Mouse (Mus musculus) liver, embryonic 14.5 days (tissue): ENCODE measurements around the gene Slc12a4. TPM values are rescaled to one million over a fixed set of nuclear protein-coding genes. Genes with fewer than 3 reads are reported as not detected.

Experiments used
- ATAC-seq: fragments of 200-750 bp; cut with Nextera tagmentation; 2 replicates; pipeline ENCODE4 v1.8.0; 2017; ENCODE audit warnings: moderate number of reproducible peaks, mild to moderate bottlenecking, moderate library complexity; ENCODE audit not compliant: insufficient read depth
- DNase-seq, 3 experiments: peaks; one replicate each; pipeline ENCODE4 v3.0.0-alpha.2; 2012 to 2013; ENCODE audit warnings: low read depth in 3 of 3, low spot score in 3 of 3
- H3K27ac ChIP-seq: fragments of 300-500 bp; sonication (generic); 2 replicates; pipeline ENCODE4 v1.5.1; 2014; ENCODE audit warnings: moderate library complexity, mild to moderate bottlenecking, control low read depth, inconsistent platforms
- H3K27me3 ChIP-seq: fragments of 300-500 bp; sonication (generic); 2 replicates; pipeline ENCODE4 v1.6.1; 2014; ENCODE audit warnings: mild to moderate bottlenecking, low read length, moderate library complexity; ENCODE audit not compliant: control insufficient read depth, insufficient read depth
- H3K36me3 ChIP-seq: fragments of 300-500 bp; sonication (generic); replicated peaks from 2 replicates; pipeline ENCODE4 v1.6.1; 2014; ENCODE audit warnings: low read depth; ENCODE audit not compliant: control insufficient read depth, insufficient read depth
- H3K4me1 ChIP-seq, 2 experiments: fragments of 200-500 bp in 1 of 2; fragments of 300-500 bp in 1 of 2; sonication (generic) in 1 of 2; replicated peaks; 2 replicates each; pipeline ENCODE4 v1.6.1; 2012 to 2014; ENCODE audit warnings: antibody characterized with exemption in 1 of 2, inconsistent platforms in 1 of 2, low read length in 1 of 2; ENCODE audit not compliant: control insufficient read depth in 2 of 2, insufficient read depth in 2 of 2
- H3K4me2 ChIP-seq: fragments of 300-500 bp; sonication (generic); 2 replicates; pipeline ENCODE4 v1.6.1; 2014; ENCODE audit warnings: low read depth, mild to moderate bottlenecking, control low read depth, moderate library complexity
- H3K4me3 ChIP-seq, 2 experiments: fragments of 200-500 bp in 1 of 2; fragments of 300-500 bp in 1 of 2; sonication (generic) in 1 of 2; 2 replicates each; pipeline ENCODE4 v1.5.1; 2012 to 2014; ENCODE audit warnings: low read depth in 2 of 2, low read length in 2 of 2, mild to moderate bottlenecking in 2 of 2, control low read depth in 1 of 2, inconsistent platforms in 1 of 2, moderate library complexity in 1 of 2; ENCODE audit not compliant: insufficient read depth in 1 of 2
- H3K9ac ChIP-seq: fragments of 300-500 bp; sonication (generic); replicated peaks from 2 replicates; pipeline ENCODE4 v1.6.1; 2014; ENCODE audit warnings: mild to moderate bottlenecking, control low read depth, moderate library complexity
- H3K9me3 ChIP-seq: fragments of 300-500 bp; sonication (generic); 2 replicates; pipeline ENCODE4 v1.6.1; 2016; ENCODE audit warnings: low read length, mixed read lengths; ENCODE audit not compliant: control insufficient read depth
- CTCF ChIP-seq: IDR thresholded peaks from 2 replicates; pipeline ENCODE4 v1.5.1; 2016; ENCODE audit warnings: antibody characterized with exemption, low read depth, control low read depth
- EP300 ChIP-seq: IDR thresholded peaks from 2 replicates; pipeline ENCODE4 v1.6.1; 2016; ENCODE audit warnings: antibody characterized with exemption, low read depth
- WGBS: fragments of 180-500 bp; shearing (Covaris S2); extraction: QIAGEN DNeasy Blood & Tissue Kit; methylation state at CpG from one replicate; pipeline ENCODE4 v1.1.7; 2014; ENCODE audit not compliant: insufficient replicate concordance; 5-methylcytosine and 5-hydroxymethylcytosine counted together
- polyA plus RNA-seq, 2 experiments: library from polyadenylated mRNA; depleted of rRNA in 1 of 2; stranded (reverse) in 1 of 2; unstranded in 1 of 2; fragments of >200 nt; fragmentation: Nextera tagmentation in 1 of 2; extraction: Ambion mirVana in 1 of 2; gene quantifications; 2 replicates each; pipeline versions ENCODE4 v1.2.1 to v1.2.3; 2012 to 2014

Slc12a4 gene
- polyA plus RNA-seq, 2 experiments, result 6.9 to 11.1 TPM

GRCm38 (mm10) chr8:105930602-105931001, 35.3 kb downstream of the Slc12a4 start:
- H3K36me3 ChIP-seq, result no peaks in the 10 kb centered on the region
- H3K4me2 ChIP-seq, result no peak overlapping the region
- ATAC-seq (peak; percentile 27; the same call in 1 of the 2 replicates), DNase-seq (peak in 1 of 3 experiments; percentile 54)
- H3K4me3 ChIP-seq, result no peak overlapping the region
- 17% methylated on average over 8 of the region's 8 CpGs for WGBS
- no peak overlapping the region for H3K9ac ChIP-seq
- no peak overlapping the region for H3K27ac ChIP-seq
- TF ChIP-seq CTCF, result peak; percentile 98
- no peak for TF ChIP-seq EP300
- peaks cover 7% of the 10 kb centered on the region in 2 experiments; a peak in 3 of 4 replicates for H3K4me1 ChIP-seq
- H3K9me3 ChIP-seq, result no peaks in the 10 kb centered on the region
- H3K27me3 ChIP-seq, result no peaks in the 10 kb centered on the region

GRCm38 (mm10) chr8:105925123-105925522, 40.8 kb downstream of the Slc12a4 start:
- WGBS, result 77% methylated on average over 3 of the region's 3 CpGs
- TF ChIP-seq CTCF (no peak), EP300 (no peak)
- H3K36me3 ChIP-seq, result no peaks in the 10 kb centered on the region
- H3K4me3 ChIP-seq, result no peak overlapping the region
- H3K4me2 ChIP-seq, result no peak overlapping the region
- ATAC-seq, result no peak
- no peaks in the 10 kb centered on the region for H3K27me3 ChIP-seq
- no peak for DNase-seq
- H3K9me3 ChIP-seq, result no peaks in the 10 kb centered on the region
- H3K27ac ChIP-seq, result no peak overlapping the region
- no peaks in the 10 kb centered on the region for H3K4me1 ChIP-seq
- no peak overlapping the region for H3K9ac ChIP-seq

GRCm38 (mm10) chr8:105919390-105919789, 46.5 kb downstream of the Slc12a4 start:
- ATAC-seq, result no peak
- Histone ChIP-seq H3K9ac (no peak overlapping the region), H3K4me3 (no peak overlapping the region), H3K36me3 (0 out of 2 replicates have a peak, but pooled peaks cover 5% of the 10 kb centered on the region), H3K27ac (no peak overlapping the region), H3K27me3 (no peaks in the 10 kb centered on the region), H3K9me3 (no peaks in the 10 kb centered on the region), H3K4me2 (no peak overlapping the region), H3K4me1 (no peaks in the 10 kb centered on the region)
- 57% methylated on average over 3 of the region's 3 CpGs for WGBS
- DNase-seq, result no peak
- no peak for TF ChIP-seq EP300
- TF ChIP-seq CTCF, result no peak

GRCm38 (mm10) chr8:105900941-105901616, 64.8 kb downstream of the Slc12a4 start:
- Histone ChIP-seq H3K27ac (peak overlapping the region; percentile 94), H3K9me3 (no peaks in the 10 kb centered on the region), H3K36me3 (no peaks in the 10 kb centered on the region), H3K4me1 (peaks cover 8 to 12% of the 10 kb centered on the region in 2 experiments), H3K9ac (peak overlapping the region; percentile 100), H3K4me2 (peak overlapping the region; percentile 85), H3K4me3 (peak overlapping the region; percentile 80 to 99), H3K27me3 (no peaks in the 10 kb centered on the region)
- 10% methylated on average over 16 of the region's 16 CpGs for WGBS
- DNase-seq, result peak; percentile 41 to 53 (median 42)
- peak; percentile 58 for ATAC-seq
- no peak for TF ChIP-seq CTCF
- TF ChIP-seq EP300, result peak; percentile 41

GRCm38 (mm10) chr8:105900180-105900940, 65.5 kb downstream of the Slc12a4 start, which contains the start of gene Pskh1:
Pskh1 (plus strand) TSS chr8:105900441.
- peak within 1 kb of the TSS; percentile 80 to 99 for H3K4me3 ChIP-seq
- H3K27ac ChIP-seq, result peak within 1 kb of the TSS; percentile 94
- H3K9ac ChIP-seq, result peak within 1 kb of the TSS; percentile 100
- H3K27me3 ChIP-seq, result no peaks in the 10 kb centered on the region
- under 1% methylated on average over 68 of the region's 68 CpGs for WGBS
- DNase-seq, result peak; percentile 86 to 89 (median 87)
- no peaks in the 10 kb centered on the region for H3K36me3 ChIP-seq
- ATAC-seq, result peak; percentile 94
- no peaks in the 10 kb centered on the region for H3K9me3 ChIP-seq
- peaks cover 8 to 12% of the 10 kb centered on the region in 2 experiments for H3K4me1 ChIP-seq
- peak within 1 kb of the TSS; percentile 85 for H3K4me2 ChIP-seq
- no peak for TF ChIP-seq EP300
- 0 out of 2 replicates have a peak, but pooled peaks have one; percentile 17 for TF ChIP-seq CTCF
